Mouse (Mus musculus): ENCODE results near the gene Sema4a. TPM values are rescaled to one million over a fixed set of nuclear protein-coding genes. Genes with fewer than 3 reads are reported as not detected.

The Sema4a gene
- polyA plus RNA-seq, 1 experiment, result 57.6 TPM

- no peak for TF ChIP-seq POLR2A (IDR thresholded peaks at IDR 0.05; ENCODE audit: borderline replicate concordance, extremely low read depth, insufficient read depth, insufficient read length, poor library complexity, severe bottlenecking)
- TF ChIP-seq CTCF (IDR thresholded peaks at IDR 0.05; ENCODE audit: borderline replicate concordance, extremely low read depth, insufficient read depth, insufficient read length), result no peak
- DNase-seq (ENCODE audit: low read depth), result no peak
Observed at GRCm38 (mm10) chr3:88500655-88501365, 39.8 kb upstream of the Sema4a start.

GRCm38 (mm10) chr3:88500087-88500486 is 39.1 kb upstream of the Sema4a start:
- no peak for DNase-seq (ENCODE audit: low read depth)

DNA sequence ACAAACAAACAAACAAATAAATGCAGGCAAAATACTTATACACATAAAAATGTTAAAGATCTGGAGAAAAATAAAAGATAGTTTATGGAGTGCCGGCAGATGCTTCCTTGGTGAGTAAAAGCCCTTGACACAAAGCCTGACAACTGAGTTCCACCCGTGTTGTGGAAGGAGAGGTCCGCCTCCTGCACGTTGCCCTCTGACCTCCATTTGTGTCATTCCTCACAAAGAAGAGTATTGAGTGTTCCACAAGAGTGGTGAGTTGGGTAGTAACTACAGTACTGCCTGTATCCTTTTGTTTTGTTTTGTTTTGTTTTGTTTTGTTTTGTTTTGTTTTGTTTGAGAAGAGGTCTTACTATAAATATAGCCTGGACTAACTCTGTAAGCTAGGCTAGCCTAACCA is 38.6 kb upstream of the Sema4a start:
- no peak for DNase-seq (ENCODE audit: low read depth)
- TF ChIP-seq CTCF (IDR thresholded peaks at IDR 0.05; ENCODE audit: borderline replicate concordance, extremely low read depth, insufficient read depth, insufficient read length), result no peak
- TF ChIP-seq POLR2A (IDR thresholded peaks at IDR 0.05; ENCODE audit: borderline replicate concordance, extremely low read depth, insufficient read depth, insufficient read length, poor library complexity, severe bottlenecking), result no peak

More at GRCm38 (mm10) chr3:88500087-88500486, 39.1 kb upstream of the Sema4a start:
- no peak for TF ChIP-seq POLR2A (IDR thresholded peaks at IDR 0.05; ENCODE audit: borderline replicate concordance, extremely low read depth, insufficient read depth, insufficient read length, poor library complexity, severe bottlenecking)
- no peak for TF ChIP-seq CTCF (IDR thresholded peaks at IDR 0.05; ENCODE audit: borderline replicate concordance, extremely low read depth, insufficient read depth, insufficient read length)

DNA sequence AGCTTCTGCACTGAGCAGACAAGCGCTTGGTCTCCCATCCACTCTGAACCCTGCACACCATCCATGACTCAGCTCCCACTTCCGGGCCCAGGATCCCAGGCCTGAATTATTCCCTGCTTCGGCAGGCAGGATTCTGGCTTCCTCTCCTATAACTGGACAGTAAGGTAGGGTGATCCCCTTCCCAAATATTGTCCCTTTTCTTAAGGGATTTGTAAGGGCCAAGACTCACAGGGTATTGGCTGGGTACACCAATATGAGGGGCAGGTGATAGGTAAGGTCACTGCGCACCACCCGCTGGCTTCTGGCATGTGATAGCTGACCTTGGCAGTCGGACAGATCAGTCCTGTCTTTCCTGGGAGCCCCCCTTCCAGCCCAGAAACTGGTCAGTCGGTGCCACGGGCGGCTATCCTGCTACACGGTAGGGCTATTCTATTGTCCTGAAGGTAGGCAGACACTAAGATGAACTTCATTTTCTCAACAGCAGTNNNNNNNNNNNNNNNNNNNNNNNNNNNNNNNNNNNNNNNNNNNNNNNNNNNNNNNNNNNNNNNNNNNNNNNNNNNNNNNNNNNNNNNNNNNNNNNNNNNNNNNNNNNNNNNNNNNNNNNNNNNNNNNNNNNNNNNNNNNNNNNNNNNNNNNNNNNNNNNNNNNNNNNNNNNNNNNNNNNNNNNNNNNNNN is 34.9 kb upstream of the Sema4a start:
- DNase-seq (ENCODE audit: low read depth), result no peak
- TF ChIP-seq CTCF (IDR thresholded peaks at IDR 0.05; ENCODE audit: borderline replicate concordance, extremely low read depth, insufficient read depth, insufficient read length), result no peak
- no peak for TF ChIP-seq POLR2A (IDR thresholded peaks at IDR 0.05; ENCODE audit: borderline replicate concordance, extremely low read depth, insufficient read depth, insufficient read length, poor library complexity, severe bottlenecking)

GRCm38 (mm10) chr3:88494836-88495628 is 34.0 kb upstream of the Sema4a start:
- TF ChIP-seq POLR2A (IDR thresholded peaks at IDR 0.05; ENCODE audit: borderline replicate concordance, extremely low read depth, insufficient read depth, insufficient read length, poor library complexity, severe bottlenecking) (no peak), CTCF (IDR thresholded peaks at IDR 0.05; ENCODE audit: borderline replicate concordance, extremely low read depth, insufficient read depth, insufficient read length) (no peak)
- DNase-seq (ENCODE audit: low read depth), result peak; percentile 50

GRCm38 (mm10) chr3:88493706-88494582 is 33.0 kb upstream of the Sema4a start:
- TF ChIP-seq POLR2A (IDR thresholded peaks at IDR 0.05; ENCODE audit: borderline replicate concordance, extremely low read depth, insufficient read depth, insufficient read length, poor library complexity, severe bottlenecking) (no peak), CTCF (IDR thresholded peaks at IDR 0.05; ENCODE audit: borderline replicate concordance, extremely low read depth, insufficient read depth, insufficient read length) (no peak)
- no peak for DNase-seq (ENCODE audit: low read depth)

DNA sequence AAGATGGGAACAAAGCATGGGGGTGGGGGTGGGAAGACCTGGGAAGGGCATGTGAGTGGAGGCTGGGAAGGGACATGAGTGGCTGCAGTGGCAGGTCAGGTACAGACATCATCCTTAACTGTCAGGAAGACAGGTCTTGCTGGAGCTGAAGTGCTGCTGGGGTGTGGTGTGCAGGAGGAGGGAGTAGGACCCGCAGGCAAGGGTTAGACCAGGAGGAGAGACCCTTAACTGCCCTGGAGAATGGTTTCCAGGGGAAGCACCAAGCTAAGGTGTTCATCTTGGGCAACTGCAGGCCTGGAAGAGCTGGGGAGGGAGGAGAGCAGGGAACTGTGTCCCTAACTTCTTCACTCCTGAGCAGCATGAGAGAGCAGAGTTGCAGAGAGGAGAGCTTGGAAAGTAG is 26.4 kb upstream of the Sema4a start:
- no peak for TF ChIP-seq CTCF (IDR thresholded peaks at IDR 0.05; ENCODE audit: borderline replicate concordance, extremely low read depth, insufficient read depth, insufficient read length)
- no peak for TF ChIP-seq POLR2A (IDR thresholded peaks at IDR 0.05; ENCODE audit: borderline replicate concordance, extremely low read depth, insufficient read depth, insufficient read length, poor library complexity, severe bottlenecking)
- DNase-seq (ENCODE audit: low read depth), result no peak

GRCm38 (mm10) chr3:88486887-88487286 is 25.9 kb upstream of the Sema4a start:
- TF ChIP-seq POLR2A (IDR thresholded peaks at IDR 0.05; ENCODE audit: borderline replicate concordance, extremely low read depth, insufficient read depth, insufficient read length, poor library complexity, severe bottlenecking), result no peak
- TF ChIP-seq CTCF (IDR thresholded peaks at IDR 0.05; ENCODE audit: borderline replicate concordance, extremely low read depth, insufficient read depth, insufficient read length), result no peak

DNA sequence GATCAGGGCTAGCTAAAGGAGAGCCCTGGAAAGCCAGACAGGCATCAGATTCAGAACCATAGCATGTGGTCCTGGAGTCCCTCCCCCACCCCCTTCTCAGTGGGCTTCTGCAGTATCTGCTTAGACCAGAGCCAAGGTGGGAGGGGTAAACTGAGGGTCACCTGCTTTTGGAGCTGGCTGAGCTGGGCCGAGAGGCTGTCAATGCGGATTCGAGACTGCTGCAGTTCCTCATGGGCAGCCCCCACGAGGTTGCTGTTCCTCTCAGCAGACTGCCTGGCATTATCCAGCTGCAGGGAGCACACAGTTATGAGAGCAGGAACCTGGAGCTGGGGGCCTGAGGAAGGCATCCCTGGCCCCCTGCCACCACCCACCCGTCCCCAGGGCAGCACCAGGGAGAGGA is 25.1 kb upstream of the Sema4a start:
- TF ChIP-seq POLR2A (IDR thresholded peaks at IDR 0.05; ENCODE audit: borderline replicate concordance, extremely low read depth, insufficient read depth, insufficient read length, poor library complexity, severe bottlenecking) (no peak), CTCF (IDR thresholded peaks at IDR 0.05; ENCODE audit: borderline replicate concordance, extremely low read depth, insufficient read depth, insufficient read length) (no peak)
- DNase-seq (ENCODE audit: low read depth), result no peak

More at GRCm38 (mm10) chr3:88486887-88487286, 25.9 kb upstream of the Sema4a start:
- no peak for DNase-seq (ENCODE audit: low read depth)

DNA sequence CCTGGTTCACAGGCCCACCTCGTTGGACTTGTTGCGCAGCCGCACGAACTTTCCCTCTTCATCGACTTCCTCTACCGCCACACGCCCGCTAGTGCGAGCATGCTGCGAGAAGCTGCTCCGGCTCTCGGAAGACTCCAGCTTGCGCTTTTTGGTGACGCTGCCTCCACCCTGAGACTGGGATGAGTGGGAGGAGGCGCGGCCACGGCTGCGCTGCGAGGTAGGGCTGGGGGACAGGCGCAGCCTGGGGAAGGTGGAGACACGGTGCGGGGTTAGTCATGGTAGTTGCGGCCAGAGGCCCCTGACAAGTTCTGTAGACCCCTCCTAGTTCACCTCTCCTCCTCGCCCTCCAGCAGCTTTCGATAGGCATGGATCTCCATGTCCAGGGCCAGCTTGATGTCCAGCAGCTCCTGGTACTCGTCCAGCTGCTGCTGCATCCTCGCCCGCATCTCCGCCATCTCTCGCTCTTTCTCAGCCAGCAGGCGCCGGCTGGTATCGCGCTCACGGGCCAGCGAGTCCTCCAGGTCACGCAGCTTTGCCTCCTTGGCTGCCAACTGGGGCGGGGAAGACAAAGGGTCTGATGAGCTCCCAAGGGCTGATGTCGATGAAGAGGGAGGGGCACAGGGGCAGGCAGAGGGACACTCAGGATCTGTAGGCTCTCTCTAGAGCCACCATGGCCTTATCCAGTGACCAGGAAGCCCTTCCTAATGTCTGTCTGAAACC is 23.8 kb upstream of the Sema4a start:
- no peak for TF ChIP-seq CTCF (IDR thresholded peaks at IDR 0.05; ENCODE audit: borderline replicate concordance, extremely low read depth, insufficient read depth, insufficient read length)
- no peak for TF ChIP-seq POLR2A (IDR thresholded peaks at IDR 0.05; ENCODE audit: borderline replicate concordance, extremely low read depth, insufficient read depth, insufficient read length, poor library complexity, severe bottlenecking)
- no peak for DNase-seq (ENCODE audit: low read depth)
